Mouse (Mus musculus) kidney, adult 2 months (tissue): ENCODE data around the gene Mip. TPM values are rescaled to one million over a fixed set of nuclear protein-coding genes. Genes with fewer than 3 reads are reported as not detected.
A peak's percentile ranks its signal among the peaks of the same experiment; 100 is the strongest.

ENCODE experiments used
- DNase-seq: peaks from one replicate; pipeline ENCODE4 v3.0.0; 2021
- H3K27ac ChIP-seq: fragments of 200-500 bp; 2 replicates; pipeline ENCODE4 v1.5.1; 2012; ENCODE audit warnings: low read depth, low read length, control low read depth, inconsistent platforms; ENCODE audit not compliant: insufficient read depth
- H3K27me3 ChIP-seq: fragments of 200-500 bp; replicated peaks from 2 replicates; pipeline ENCODE4 v1.6.1; 2012; ENCODE audit warnings: mild to moderate bottlenecking, moderate library complexity, low read length, inconsistent platforms; ENCODE audit not compliant: control insufficient read depth, insufficient read depth
- H3K36me3 ChIP-seq: fragments of 200-500 bp; 2 replicates; pipeline ENCODE4 v1.6.1; 2012; ENCODE audit warnings: mild to moderate bottlenecking, moderate library complexity, low read length, inconsistent platforms; ENCODE audit not compliant: control insufficient read depth, insufficient read depth
- H3K4me1 ChIP-seq: fragments of 200-500 bp; 2 replicates; pipeline ENCODE4 v1.6.1; 2011; ENCODE audit warnings: low read length; ENCODE audit not compliant: control insufficient read depth, insufficient read depth
- H3K4me3 ChIP-seq: fragments of 200-500 bp; 2 replicates; pipeline ENCODE4 v1.5.1; 2011; ENCODE audit warnings: mild to moderate bottlenecking, low read depth, low read length, control low read depth; ENCODE audit not compliant: insufficient read depth
- CTCF ChIP-seq: fragments of 200-500 bp; conservative IDR thresholded peaks from 2 replicates; pipeline ENCODE4 v1.5.1; 2011; ENCODE audit warnings: low read depth, mild to moderate bottlenecking, control low read depth, low read length, moderate library complexity, mixed read lengths; ENCODE audit not compliant: insufficient read depth, insufficient read length
- POLR2A ChIP-seq: fragments of 200-500 bp; IDR thresholded peaks from one replicate; pipeline ENCODE4 v1.6.1; 2011; ENCODE audit warnings: low read depth, low read length, control low read depth
- WGBS: fragments of 180-500 bp; shearing (Covaris S2); methylation state at CpG from one replicate; pipeline ENCODE4 v1.1.7; 2018; 5-methylcytosine and 5-hydroxymethylcytosine counted together
- polyA plus RNA-seq: library from polyadenylated mRNA; depleted of rRNA; stranded (reverse); fragments of >200 nt; gene quantifications from 2 replicates; pipeline ENCODE4 v1.2.3, GENCODE M21; 2012

Mip gene
- polyA plus RNA-seq, 1 experiment, result not detected

GRCm38 (mm10) chr10:128225064-128225463 is 574 bp upstream of the Mip start:
- H3K36me3 ChIP-seq, result no peaks in the 10 kb centered on the region
- no peak for DNase-seq
- TF ChIP-seq CTCF, result no peak
- TF ChIP-seq POLR2A, result no peak
- H3K27me3 ChIP-seq, result no peaks in the 10 kb centered on the region
- H3K27ac ChIP-seq, result no peak overlapping the region
- H3K4me1 ChIP-seq, result no peaks in the 10 kb centered on the region
- WGBS, result 54% methylated on average over 5 of the region's 5 CpGs
- H3K4me3 ChIP-seq, result no peak overlapping the region

GRCm38 (mm10) chr10:128227592-128227991 is 2.0 kb downstream of the Mip start:
- Histone ChIP-seq H3K36me3 (no peaks in the 10 kb centered on the region), H3K27me3 (no peaks in the 10 kb centered on the region), H3K27ac (no peak overlapping the region), H3K4me1 (no peaks in the 10 kb centered on the region), H3K4me3 (no peak overlapping the region)
- no peak for TF ChIP-seq CTCF
- no peak for TF ChIP-seq POLR2A
- DNase-seq, result no peak
- WGBS, result 76% methylated on average over 9 of the region's 9 CpGs

- H3K4me3 ChIP-seq, result no peak overlapping the region
- 88% methylated on average over 8 of the region's 8 CpGs for WGBS
These were observed 2.4 kb downstream of the Mip start for GRCm38 (mm10) chr10:128228009-128228408.

GRCm38 (mm10) chr10:128230582-128230981 is 4.9 kb downstream of the Mip start:
- no peaks in the 10 kb centered on the region for H3K4me1 ChIP-seq
- no peak overlapping the region for H3K4me3 ChIP-seq
- WGBS, result 81% methylated on average over 12 of the region's 12 CpGs
- H3K27ac ChIP-seq, result no peak overlapping the region
- H3K27me3 ChIP-seq, result no peaks in the 10 kb centered on the region
- DNase-seq, result no peak
- no peak for TF ChIP-seq POLR2A
- no peak for TF ChIP-seq CTCF
- H3K36me3 ChIP-seq, result no peaks in the 10 kb centered on the region

More at GRCm38 (mm10) chr10:128228009-128228408, 2.4 kb downstream of the Mip start:
- H3K27me3 ChIP-seq, result no peaks in the 10 kb centered on the region
- TF ChIP-seq CTCF, result no peak
- TF ChIP-seq POLR2A, result no peak
- H3K36me3 ChIP-seq, result no peaks in the 10 kb centered on the region
- no peaks in the 10 kb centered on the region for H3K4me1 ChIP-seq
- no peak for DNase-seq
- no peak overlapping the region for H3K27ac ChIP-seq

- no peak overlapping the region for H3K4me3 ChIP-seq
- no peaks in the 10 kb centered on the region for H3K27me3 ChIP-seq
- no peak overlapping the region for H3K27ac ChIP-seq
- 9% methylated on average over 5 of the region's 5 CpGs for WGBS
- no peaks in the 10 kb centered on the region for H3K4me1 ChIP-seq
- TF ChIP-seq POLR2A, result no peak
- no peak for TF ChIP-seq CTCF
- H3K36me3 ChIP-seq, result no peaks in the 10 kb centered on the region
- DNase-seq, result no peak
These were observed 5.5 kb downstream of the Mip start for GRCm38 (mm10) chr10:128231146-128231545.

GRCm38 (mm10) chr10:128231697-128232419 is 6.2 kb downstream of the Mip start, which contains the start of gene Timeless:
Gene Timeless, plus strand, starts transcription at chr10:128232065.
- TF ChIP-seq CTCF, result no peak
- TF ChIP-seq POLR2A, result peak; percentile 24
- peak within 1 kb of the TSS; percentile 91 for H3K27ac ChIP-seq
- H3K4me1 ChIP-seq, result no peaks in the 10 kb centered on the region
- WGBS, result under 1% methylated on average over 58 of the region's 58 CpGs
- H3K4me3 ChIP-seq, result peak within 1 kb of the TSS; percentile 98
- peak; percentile 90 for DNase-seq
- H3K27me3 ChIP-seq, result no peaks in the 10 kb centered on the region
- H3K36me3 ChIP-seq, result no peaks in the 10 kb centered on the region

GRCm38 (mm10) chr10:128232420-128232985 is 6.9 kb downstream of the Mip start:
- peak; percentile 86 for DNase-seq
- no peaks in the 10 kb centered on the region for H3K4me1 ChIP-seq
- H3K4me3 ChIP-seq, result peak overlapping the region; percentile 98
- H3K36me3 ChIP-seq, result no peaks in the 10 kb centered on the region
- H3K27me3 ChIP-seq, result no peaks in the 10 kb centered on the region
- 0% methylated on average over 14 of the region's 14 CpGs for WGBS
- TF ChIP-seq CTCF (peak; percentile 90), POLR2A (no peak)
- peak overlapping the region; percentile 91 for H3K27ac ChIP-seq
